Mouse (Mus musculus) hindbrain, embryonic 10.5 days (tissue): ENCODE measurements around the gene Mfn2. TPM values are rescaled to one million over a fixed set of nuclear protein-coding genes. Genes with fewer than 3 reads are reported as not detected.

Experiments
- DNase-seq: peaks from one replicate; pipeline ENCODE4 v3.0.0-alpha.2; 2017; ENCODE audit warnings: low spot score
- H3K27ac ChIP-seq: fragments of 300-500 bp; sonication (generic); 2 replicates; pipeline ENCODE4 v1.5.1; 2016; ENCODE audit warnings: mild to moderate bottlenecking, moderate library complexity
- H3K27me3 ChIP-seq: fragments of 300-500 bp; sonication (generic); 2 replicates; pipeline ENCODE4 v1.6.1; 2016; ENCODE audit warnings: mild to moderate bottlenecking; ENCODE audit not compliant: poor library complexity, insufficient read depth, severe bottlenecking
- H3K36me3 ChIP-seq: fragments of 300-500 bp; sonication (generic); 2 replicates; pipeline ENCODE4 v1.6.1; 2016; ENCODE audit warnings: mild to moderate bottlenecking, moderate library complexity
- H3K4me1 ChIP-seq: fragments of 300-500 bp; sonication (generic); replicated peaks from 2 replicates; pipeline ENCODE4 v1.6.1; 2016; ENCODE audit warnings: mild to moderate bottlenecking
- H3K4me3 ChIP-seq: fragments of 300-500 bp; sonication (generic); 2 replicates; pipeline ENCODE4 v1.5.1; 2016; ENCODE audit warnings: mild to moderate bottlenecking, moderate library complexity
- H3K9me3 ChIP-seq: fragments of 300-500 bp; sonication (generic); 2 replicates; pipeline ENCODE4 v1.6.1; 2016; ENCODE audit warnings: mild to moderate bottlenecking, moderate library complexity
- WGBS: fragments of 180-500 bp; shearing (Covaris S2); methylation state at CpG from one replicate; pipeline ENCODE4 v1.1.7; 2016; 5-methylcytosine and 5-hydroxymethylcytosine counted together
- polyA plus RNA-seq: library from polyadenylated mRNA; unstranded; fragments of >200 nt; fragmentation: Nextera tagmentation; extraction: Ambion mirVana; gene quantifications from 2 replicates; pipeline ENCODE4 v1.2.1, GENCODE M21; 2016

Gene Mfn2
- polyA plus RNA-seq = 43.4 and 52.4 TPM in 2 replicates

- DNase-seq = peak; percentile 90
- under 1% methylated on average over 59 of the region's 59 CpGs for WGBS
Measured at GRCm38 (mm10) chr4:147904313-147905089, at the start of gene Mfn2. Gene Mfn2 (minus strand): TSS chr4:147904704.

GRCm38 (mm10) chr4:147953590-147953989 is 49.1 kb upstream of the Mfn2 start:
- 9% methylated on average over 4 of the region's 4 CpGs for WGBS
- DNase-seq = no peak

More at GRCm38 (mm10) chr4:147904313-147905089, at the start of gene Mfn2:
- Histone ChIP-seq H3K36me3 (peaks cover 34% of the 10 kb centered on the region), H3K9me3 (no peaks in the 10 kb centered on the region), H3K27me3 (no peaks in the 10 kb centered on the region), H3K4me1 (peaks cover 13% of the 10 kb centered on the region), H3K4me3 (peak within 1 kb of the TSS; percentile 92), H3K27ac (peak within 1 kb of the TSS; percentile 99)

GRCm38 (mm10) chr4:147947511-147947910 is 43.0 kb upstream of the Mfn2 start:
- no peak overlapping the region for H3K27ac ChIP-seq
- peaks cover 70% of the 10 kb centered on the region for H3K36me3 ChIP-seq
- H3K9me3 ChIP-seq = no peaks in the 10 kb centered on the region
- H3K4me1 ChIP-seq = peaks cover 10% of the 10 kb centered on the region
- no peaks in the 10 kb centered on the region for H3K27me3 ChIP-seq
- WGBS = 78% methylated on average over 2 of the region's 2 CpGs
- H3K4me3 ChIP-seq = no peak overlapping the region
- no peak for DNase-seq

More at GRCm38 (mm10) chr4:147953590-147953989, 49.1 kb upstream of the Mfn2 start:
- Histone ChIP-seq H3K36me3 (peaks cover 13% of the 10 kb centered on the region), H3K4me3 (no peak overlapping the region), H3K27me3 (no peaks in the 10 kb centered on the region), H3K27ac (no peak overlapping the region), H3K4me1 (no peaks in the 10 kb centered on the region), H3K9me3 (no peaks in the 10 kb centered on the region)

- WGBS = 98% methylated on average over 1 of the region's 1 CpGs
- peak overlapping the region; percentile 99; the same call in 1 of the 2 replicates for H3K4me3 ChIP-seq
Measured at GRCm38 (mm10) chr4:147943005-147943404, 38.5 kb upstream of the Mfn2 start.

GRCm38 (mm10) chr4:147941045-147942020 is 36.8 kb upstream of the Mfn2 start:
- Histone ChIP-seq H3K36me3 (peaks cover 36% of the 10 kb centered on the region), H3K27ac (peak overlapping the region; percentile 87), H3K4me1 (peaks cover 51% of the 10 kb centered on the region), H3K27me3 (peaks cover 8% of the 10 kb centered on the region; the same call in 1 of the 2 replicates), H3K9me3 (no peaks in the 10 kb centered on the region), H3K4me3 (peak overlapping the region; percentile 99)
- no peak for DNase-seq
- 7% methylated on average over 88 of the region's 88 CpGs for WGBS

More at GRCm38 (mm10) chr4:147943005-147943404, 38.5 kb upstream of the Mfn2 start:
- Histone ChIP-seq H3K4me1 (peaks cover 38% of the 10 kb centered on the region), H3K36me3 (peaks cover 53% of the 10 kb centered on the region), H3K9me3 (no peaks in the 10 kb centered on the region), H3K27me3 (peaks cover 7% of the 10 kb centered on the region; the same call in 1 of the 2 replicates), H3K27ac (no peak overlapping the region)
- DNase-seq = no peak

GRCm38 (mm10) chr4:147940576-147941044 is 36.1 kb upstream of the Mfn2 start, which contains the start of gene 2510039O18Rik:
Gene 2510039O18Rik (plus strand): TSS chr4:147940895.
- Histone ChIP-seq H3K9me3 (no peaks in the 10 kb centered on the region), H3K4me1 (peaks cover 57% of the 10 kb centered on the region), H3K27me3 (peaks cover 8% of the 10 kb centered on the region; the same call in 1 of the 2 replicates), H3K4me3 (peak within 1 kb of the TSS; percentile 99), H3K27ac (peak within 1 kb of the TSS; percentile 87), H3K36me3 (peaks cover 29% of the 10 kb centered on the region)
- 2% methylated on average over 35 of the region's 35 CpGs for WGBS
- DNase-seq = peak; percentile 93

GRCm38 (mm10) chr4:147940111-147940510 is 35.6 kb upstream of the Mfn2 start:
- peak overlapping the region; percentile 87 for H3K27ac ChIP-seq

GRCm38 (mm10) chr4:147938148-147939096 is 33.9 kb upstream of the Mfn2 start:
- no peak overlapping the region for H3K4me3 ChIP-seq
- 74% methylated on average over 14 of the region's 14 CpGs for WGBS
- peaks cover 70% of the 10 kb centered on the region for H3K4me1 ChIP-seq
- H3K36me3 ChIP-seq = peaks cover 7% of the 10 kb centered on the region
- no peak overlapping the region for H3K27ac ChIP-seq
- no peak for DNase-seq
- peaks cover 8% of the 10 kb centered on the region; the same call in 1 of the 2 replicates for H3K27me3 ChIP-seq
- H3K9me3 ChIP-seq = no peaks in the 10 kb centered on the region

More at GRCm38 (mm10) chr4:147940111-147940510, 35.6 kb upstream of the Mfn2 start:
- peak; percentile 30 for DNase-seq
- H3K4me1 ChIP-seq = peaks cover 57% of the 10 kb centered on the region
- H3K4me3 ChIP-seq = peak overlapping the region; percentile 99
- H3K27me3 ChIP-seq = peaks cover 8% of the 10 kb centered on the region; the same call in 1 of the 2 replicates
- peaks cover 24% of the 10 kb centered on the region for H3K36me3 ChIP-seq
- WGBS = 55% methylated on average over 9 of the region's 9 CpGs
- no peaks in the 10 kb centered on the region for H3K9me3 ChIP-seq

GRCm38 (mm10) chr4:147937486-147937885 is 33.0 kb upstream of the Mfn2 start:
- no peaks in the 10 kb centered on the region for H3K9me3 ChIP-seq
- WGBS = 57% methylated on average over 5 of the region's 5 CpGs
- no peaks in the 10 kb centered on the region for H3K36me3 ChIP-seq
- no peak overlapping the region for H3K4me3 ChIP-seq
- H3K4me1 ChIP-seq = peaks cover 64% of the 10 kb centered on the region
- H3K27me3 ChIP-seq = peaks cover 8% of the 10 kb centered on the region; the same call in 1 of the 2 replicates
- no peak overlapping the region for H3K27ac ChIP-seq
- DNase-seq = no peak

- Histone ChIP-seq H3K9me3 (no peaks in the 10 kb centered on the region), H3K27ac (peak overlapping the region; percentile 90), H3K4me3 (peak overlapping the region; percentile 82), H3K27me3 (peaks cover 8% of the 10 kb centered on the region; the same call in 1 of the 2 replicates), H3K36me3 (no peaks in the 10 kb centered on the region), H3K4me1 (peaks cover 60% of the 10 kb centered on the region)
- 49% methylated on average over 3 of the region's 3 CpGs for WGBS
- no peak for DNase-seq
Measured at GRCm38 (mm10) chr4:147937021-147937420, 32.5 kb upstream of the Mfn2 start.

- Histone ChIP-seq H3K4me1 (peaks cover 54% of the 10 kb centered on the region), H3K36me3 (peaks cover 3% of the 10 kb centered on the region; the same call in 1 of the 2 replicates), H3K9me3 (no peaks in the 10 kb centered on the region), H3K4me3 (peak within 1 kb of the TSS; percentile 82), H3K27me3 (peaks cover 8% of the 10 kb centered on the region; the same call in 1 of the 2 replicates), H3K27ac (peak within 1 kb of the TSS; percentile 90)
- under 1% methylated on average over 51 of the region's 51 CpGs for WGBS
- peak; percentile 76 for DNase-seq
Measured at GRCm38 (mm10) chr4:147936331-147936954, 31.9 kb upstream of the Mfn2 start, which contains the start of gene Plod1. Gene Plod1 (minus strand): TSS chr4:147936767.
